Comparison of ENCODE assay signal across 18 mouse cellular contexts in the genomic region with DNA sequence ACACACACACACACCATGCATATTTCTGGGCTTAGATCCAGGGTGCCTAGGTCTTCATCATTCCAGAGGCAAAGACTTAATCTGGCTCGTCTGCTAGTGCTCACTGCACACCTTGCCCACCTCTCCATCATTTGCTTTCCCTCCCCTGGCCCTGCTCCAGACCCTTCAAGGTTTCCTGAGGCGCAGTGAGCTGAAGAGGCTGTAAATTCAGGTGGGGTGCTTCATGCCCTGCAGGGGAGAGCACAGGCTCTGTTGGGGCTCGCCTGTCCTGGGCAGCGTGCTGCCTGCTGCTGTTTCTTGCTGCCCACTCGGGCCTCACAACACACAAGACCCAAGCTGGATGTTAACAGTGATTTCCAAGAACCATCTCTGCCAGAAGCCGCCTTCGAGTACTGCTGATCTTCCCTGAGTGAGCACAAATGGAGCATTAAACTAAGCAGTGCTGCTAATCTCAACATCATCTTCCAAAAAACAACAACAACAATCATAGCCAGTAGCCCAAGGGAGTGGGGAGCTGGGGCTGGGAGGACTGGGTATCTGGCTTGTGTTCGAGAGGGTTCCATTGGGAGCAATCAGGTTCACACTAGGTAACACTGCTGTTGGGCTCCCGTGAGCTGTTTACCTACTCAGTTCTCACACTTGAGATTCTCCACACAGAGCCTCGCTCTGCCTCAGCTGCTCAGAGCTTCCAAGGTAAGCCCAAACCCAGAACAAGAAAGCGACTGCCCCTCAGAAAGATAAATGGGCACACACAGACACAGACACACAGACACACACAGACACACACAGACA.
A peak's percentile ranks its signal among the peaks of the same experiment; 100 is the strongest.
DNase-seq lines count a peak whose midpoint lies in the region; ATAC-seq and TF ChIP-seq lines count a peak whose summit lies in the region.
"Had no signal": no experiment of that assay in that cellular context is flagged by ENCODE, and none has a peak within 500 bp of the region (broad histone marks: within the 10 kb centered on the region; RNA-seq: fewer than 3 reads in every experiment).

No protein-coding gene starts in this region.

- no peak for TF ChIP-seq POLR2A in lung, adult 2 months (IDR thresholded peaks at IDR 0.05; ENCODE audit: borderline replicate concordance, extremely low read depth, low read depth, low read length)

- TF ChIP-seq EP300 in stomach, postnatal 0 days (optimal IDR thresholded peaks at IDR 0.05), result no peak

- H3K9ac ChIP-seq in kidney, embryonic 15.5 days, result no peak overlapping the region
- no peak overlapping the region for H3K9ac ChIP-seq in limb, embryonic 12.5 days (replicated peaks)
- H3K9ac ChIP-seq in stomach, postnatal 0 days (ENCODE audit: low read length), result no peak overlapping the region; the same call in 1 of the 2 replicates
- H3K9ac ChIP-seq: forebrain, postnatal 0 days; heart, embryonic 13.5 days; liver, embryonic 14.5 days; midbrain, embryonic 12.5 days; neural tube, embryonic 12.5 days had no signal

- H3K27ac ChIP-seq in kidney, embryonic 15.5 days, result peak overlapping the region; percentile 83
- H3K27ac ChIP-seq in limb, embryonic 12.5 days, result peak overlapping the region; percentile 46; the same call in 1 of the 2 replicates
- H3K27ac ChIP-seq in stomach, postnatal 0 days (replicated peaks), result no peak overlapping the region
- H3K27ac ChIP-seq: heart, embryonic 13.5 days; liver, embryonic 14.5 days; midbrain, embryonic 12.5 days; neural tube, embryonic 12.5 days had no signal

- H3K4me2 ChIP-seq in kidney, embryonic 15.5 days, result no peak overlapping the region
- H3K4me2 ChIP-seq in limb, embryonic 12.5 days, result no peak overlapping the region
- H3K4me2 ChIP-seq in stomach, postnatal 0 days (replicated peaks; ENCODE audit: low read depth), result no peak overlapping the region
- H3K4me2 ChIP-seq: heart, embryonic 13.5 days; midbrain, embryonic 12.5 days; neural tube, embryonic 12.5 days had no signal

- peaks cover 33% of the 10 kb centered on the region for H3K4me1 ChIP-seq in kidney, embryonic 15.5 days
- H3K4me1 ChIP-seq in lung, adult 2 months (ENCODE audit: control insufficient read depth, insufficient read depth, low read length), result peaks cover 3% of the 10 kb centered on the region; the same call in 1 of the 2 replicates
- peaks cover 41% of the 10 kb centered on the region for H3K4me1 ChIP-seq in limb, embryonic 12.5 days (replicated peaks)
- peaks cover 5% of the 10 kb centered on the region; the same call in 1 of the 2 replicates for H3K4me1 ChIP-seq in stomach, postnatal 0 days (replicated peaks; ENCODE audit: control insufficient read depth, insufficient read depth)

- H3K4me3 ChIP-seq in kidney, embryonic 15.5 days (replicated peaks), result no peak overlapping the region
- H3K4me3 ChIP-seq in lung, adult 2 months (replicated peaks; ENCODE audit: extremely low read depth, low read depth, low read length), result no peak overlapping the region
- no peak overlapping the region for H3K4me3 ChIP-seq in limb, embryonic 12.5 days (replicated peaks)
- no peak overlapping the region for H3K4me3 ChIP-seq in stomach, postnatal 0 days (ENCODE audit: low read depth, low read length)
- H3K4me3 ChIP-seq: heart, embryonic 13.5 days; midbrain, embryonic 12.5 days; neural tube, embryonic 12.5 days had no signal

- ATAC-seq in kidney, embryonic 15.5 days (replicated peaks; ENCODE audit: low FRiP score), result no peak
- ATAC-seq in limb, embryonic 12.5 days (ENCODE audit: insufficient number of reproducible peaks, insufficient read depth, low FRiP score, low TSS enrichment, low read depth), result no peak
- no peak for ATAC-seq in stomach, postnatal 0 days (ENCODE audit: low FRiP score, low TSS enrichment)
- no peak for ATAC-seq in erythroblast, adult 5-6 weeks (replicated peaks; ENCODE audit: low FRiP score, poor library complexity, severe bottlenecking)
- ATAC-seq: forebrain, postnatal 0 days; hindbrain, embryonic 16.5 days; intestine, embryonic 16.5 days had no signal

- H3K36me3 ChIP-seq in kidney, embryonic 15.5 days, result no peaks in the 10 kb centered on the region
- H3K36me3 ChIP-seq in limb, embryonic 12.5 days, result no peaks in the 10 kb centered on the region
- no peaks in the 10 kb centered on the region for H3K36me3 ChIP-seq in stomach, postnatal 0 days (ENCODE audit: control insufficient read depth, insufficient read depth, low read length)
- H3K36me3 ChIP-seq: heart, embryonic 13.5 days; midbrain, embryonic 12.5 days; neural tube, embryonic 12.5 days had no signal

- 59% methylated on average over 11 of the region's 11 CpGs for WGBS in kidney, embryonic 15.5 days
- WGBS in lung, adult 2 months, result 68% methylated on average over 11 of the region's 11 CpGs
- WGBS in limb, embryonic 12.5 days, result 65% methylated on average over 11 of the region's 11 CpGs
- 60% methylated on average over 11 of the region's 11 CpGs for WGBS in stomach, postnatal 0 days

- H3K27me3 ChIP-seq in kidney, embryonic 15.5 days, result peaks cover 5% of the 10 kb centered on the region; the same call in 1 of the 2 replicates
- peaks cover 32% of the 10 kb centered on the region for H3K27me3 ChIP-seq in limb, embryonic 12.5 days
- no peaks in the 10 kb centered on the region for H3K27me3 ChIP-seq in stomach, postnatal 0 days (ENCODE audit: control insufficient read depth, insufficient read depth, low read length)

- no peak for TF ChIP-seq CTCF in lung, adult 2 months (IDR thresholded peaks at IDR 0.05; ENCODE audit: insufficient read depth, low read length)
- no peak for TF ChIP-seq CTCF in stomach, postnatal 0 days (IDR thresholded peaks at IDR 0.05; ENCODE audit: low read depth)

- no peak for DNase-seq in kidney, postnatal 14 days
- peak; percentile 34 to 54 for DNase-seq in lung, postnatal 4 days
- no peak for DNase-seq in lung, adult 2 months
- DNase-seq in stomach, postnatal 0 days (ENCODE audit: low spot score), result peak; percentile 11
- DNase-seq: adrenal gland, postnatal 36 days; cerebellum, adult 18-20 months; cerebellum, postnatal 36 days; forebrain, postnatal 0 days; kidney, postnatal 10 days had no signal

- no peaks in the 10 kb centered on the region for H3K9me3 ChIP-seq in kidney, embryonic 15.5 days (replicated peaks)
- no peaks in the 10 kb centered on the region for H3K9me3 ChIP-seq in limb, embryonic 12.5 days
- H3K9me3 ChIP-seq in stomach, postnatal 0 days (ENCODE audit: control insufficient read depth, low read length), result no peaks in the 10 kb centered on the region
- H3K9me3 ChIP-seq: heart, embryonic 13.5 days; midbrain, embryonic 12.5 days; neural tube, embryonic 12.5 days had no signal

Comparison
In these comparisons a context has a peak if more than half of its experiments do, and no peak if none do; other contexts are left out.
1. DNase-seq: peak in lung, postnatal 4 days (2 of 2) and stomach, postnatal 0 days (single experiment); none in kidney, postnatal 14 days (single experiment) and lung, adult 2 months (single experiment).